Mouse (Mus musculus): ENCODE measurements around the gene Ebf1.

- TF ChIP-seq CTCF (IDR thresholded peaks at IDR 0.05; ENCODE audit: control insufficient read depth, insufficient read depth, low read length) (no peak), POLR2A (IDR thresholded peaks at IDR 0.05; ENCODE audit: borderline replicate concordance, control insufficient read depth, low read depth, low read length) (no peak)
These were observed 68.0 kb downstream of the Ebf1 start for GRCm38 (mm10) chr11:44685129-44685528.

Measured in bone marrow, adult 2 months (tissue).